ENCODE assay signal across 21 mouse cellular contexts in the genomic region with DNA sequence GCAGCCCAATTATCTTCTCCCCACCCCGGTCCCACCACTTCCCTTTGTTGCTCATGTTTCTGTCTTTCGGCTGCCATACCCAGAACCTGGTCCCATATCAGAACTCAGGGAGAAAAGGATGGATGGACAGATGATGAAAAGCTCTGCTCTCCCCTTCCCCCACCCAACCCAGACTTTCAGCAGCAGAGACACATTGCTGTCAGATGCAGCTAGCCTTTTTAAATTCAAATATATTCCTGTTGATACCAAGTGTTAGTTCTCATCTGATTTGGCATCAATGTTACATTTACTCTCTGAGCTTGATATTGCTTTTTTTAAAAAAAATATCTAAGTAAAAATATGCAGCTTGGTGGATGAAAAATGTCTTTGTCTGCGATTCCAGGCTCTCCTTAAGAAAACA.
DNase-seq lines count a peak whose midpoint lies in the region; ATAC-seq and TF ChIP-seq lines count a peak whose summit lies in the region.
"Had no signal": no experiment of that assay in that cellular context is flagged by ENCODE, and none has a peak within 500 bp of the region (broad histone marks: within the 10 kb centered on the region; RNA-seq: fewer than 3 reads in every experiment).

No protein-coding gene starts in this region.

- DNase-seq in forebrain, embryonic 11.5 days (ENCODE audit: low spot score): no peak
- DNase-seq in layer of hippocampus, adult 2 months (ENCODE audit: low spot score in 2 of 2): peak in 1 of 2 experiments; percentile 32
- no peak for DNase-seq in layer of hippocampus, adult 11-12 months (ENCODE audit: low spot score)
- no peak for DNase-seq in midbrain, embryonic 11.5 days (ENCODE audit: low spot score, missing footprints)
- no peak for DNase-seq in heart, embryonic 10.5 days (ENCODE audit: low spot score)
- DNase-seq: adrenal gland, postnatal 10 days; B cell, adult 2 months; cerebellum, adult 11-12 months; cerebellum, adult 9-10 months; cerebellum, postnatal 25 days; gastrocnemius, postnatal 14 days; heart, adult 2 months had no signal

- peaks cover 16% of the 10 kb centered on the region for H3K36me3 ChIP-seq in forebrain, embryonic 12.5 days (replicated peaks)
- peaks cover 2% of the 10 kb centered on the region; the same call in 1 of the 2 replicates for H3K36me3 ChIP-seq in forebrain, embryonic 11.5 days (ENCODE audit: control insufficient read depth, insufficient read depth, low read length)
- peaks cover 10% of the 10 kb centered on the region for H3K36me3 ChIP-seq in midbrain, embryonic 13.5 days
- H3K36me3 ChIP-seq in midbrain, embryonic 11.5 days (ENCODE audit: control insufficient read depth, insufficient read depth, low read length): peaks cover 6% of the 10 kb centered on the region; the same call in 1 of the 2 replicates
- peaks cover 6% of the 10 kb centered on the region; the same call in 1 of the 2 replicates for H3K36me3 ChIP-seq in midbrain, embryonic 16.5 days (ENCODE audit: control insufficient read depth, insufficient read depth, low read length)
- H3K36me3 ChIP-seq in heart, embryonic 10.5 days: no peaks in the 10 kb centered on the region; the same call in 1 of the 2 replicates
- H3K36me3 ChIP-seq: G1E; intestine, embryonic 15.5 days had no signal

- 93% methylated on average over 3 of the region's 3 CpGs for WGBS in forebrain, embryonic 12.5 days
- 94% methylated on average over 3 of the region's 3 CpGs for WGBS in forebrain, embryonic 11.5 days
- 92% methylated on average over 3 of the region's 3 CpGs for WGBS in midbrain, embryonic 13.5 days
- WGBS in midbrain, embryonic 11.5 days: 87% methylated on average over 3 of the region's 3 CpGs
- 96% methylated on average over 3 of the region's 3 CpGs for WGBS in midbrain, embryonic 16.5 days
- 87% methylated on average over 3 of the region's 3 CpGs for WGBS in heart, embryonic 10.5 days

- H3K4me1 ChIP-seq in forebrain, embryonic 12.5 days: peaks cover 13% of the 10 kb centered on the region
- H3K4me1 ChIP-seq in forebrain, embryonic 11.5 days (replicated peaks; ENCODE audit: control insufficient read depth, insufficient read depth, low read length): 0 out of 2 replicates have a peak, but pooled peaks cover 3% of the 10 kb centered on the region
- peaks cover 15% of the 10 kb centered on the region for H3K4me1 ChIP-seq in midbrain, embryonic 13.5 days (replicated peaks)
- no peaks in the 10 kb centered on the region for H3K4me1 ChIP-seq in midbrain, embryonic 11.5 days (ENCODE audit: control insufficient read depth, insufficient read depth, low read length)
- H3K4me1 ChIP-seq in midbrain, embryonic 16.5 days (ENCODE audit: control insufficient read depth, insufficient read depth, low read length): peaks cover 2% of the 10 kb centered on the region; the same call in 1 of the 2 replicates
- H3K4me1 ChIP-seq in heart, embryonic 10.5 days: peaks cover 5% of the 10 kb centered on the region; the same call in 1 of the 2 replicates
- H3K4me1 ChIP-seq: intestine, embryonic 15.5 days had no signal

- H3K4me3 ChIP-seq in forebrain, embryonic 12.5 days (replicated peaks): no peak overlapping the region
- no peak overlapping the region for H3K4me3 ChIP-seq in forebrain, embryonic 11.5 days (ENCODE audit: low read depth, low read length)
- no peak overlapping the region for H3K4me3 ChIP-seq in layer of hippocampus, adult 2 months
- no peak overlapping the region for H3K4me3 ChIP-seq in midbrain, embryonic 13.5 days (replicated peaks)
- no peak overlapping the region for H3K4me3 ChIP-seq in midbrain, embryonic 11.5 days (ENCODE audit: low read depth, low read length)
- no peak overlapping the region for H3K4me3 ChIP-seq in midbrain, embryonic 16.5 days (ENCODE audit: low read depth, low read length)
- H3K4me3 ChIP-seq in heart, embryonic 10.5 days: no peak overlapping the region
- H3K4me3 ChIP-seq: embryonic facial prominence, embryonic 13.5 days; heart, adult 2 months; heart, embryonic 12.5 days; hindbrain, embryonic 10.5 days; intestine, embryonic 15.5 days had no signal

- TF ChIP-seq CTCF in layer of hippocampus, adult 2 months (conservative IDR thresholded peaks at IDR 0.05): no peak

- no peaks in the 10 kb centered on the region for H3K9me3 ChIP-seq in forebrain, embryonic 12.5 days
- H3K9me3 ChIP-seq in forebrain, embryonic 11.5 days (ENCODE audit: control insufficient read depth, low read length): no peaks in the 10 kb centered on the region
- H3K9me3 ChIP-seq in midbrain, embryonic 13.5 days: no peaks in the 10 kb centered on the region
- H3K9me3 ChIP-seq in midbrain, embryonic 11.5 days (ENCODE audit: control insufficient read depth, low read length): no peaks in the 10 kb centered on the region
- no peaks in the 10 kb centered on the region for H3K9me3 ChIP-seq in midbrain, embryonic 16.5 days (replicated peaks; ENCODE audit: control insufficient read depth, low read length, poor library complexity, severe bottlenecking)
- H3K9me3 ChIP-seq in heart, embryonic 10.5 days: no peaks in the 10 kb centered on the region
- H3K9me3 ChIP-seq: embryonic facial prominence, embryonic 13.5 days; heart, embryonic 12.5 days; hindbrain, embryonic 10.5 days; intestine, embryonic 15.5 days had no signal

- no peak overlapping the region for H3K9ac ChIP-seq in forebrain, embryonic 12.5 days
- no peak overlapping the region for H3K9ac ChIP-seq in forebrain, embryonic 11.5 days (ENCODE audit: low read length)
- H3K9ac ChIP-seq in midbrain, embryonic 13.5 days (replicated peaks): no peak overlapping the region
- no peak overlapping the region for H3K9ac ChIP-seq in midbrain, embryonic 11.5 days (ENCODE audit: low read length)
- H3K9ac ChIP-seq in midbrain, embryonic 16.5 days (ENCODE audit: low read depth, low read length): peak overlapping the region; percentile 20; the same call in 1 of the 2 replicates
- H3K9ac ChIP-seq: heart, embryonic 12.5 days; intestine, embryonic 15.5 days had no signal

- no peak for ATAC-seq in forebrain, embryonic 12.5 days (ENCODE audit: low FRiP score)
- ATAC-seq in forebrain, embryonic 11.5 days (replicated peaks; ENCODE audit: low FRiP score): no peak
- ATAC-seq in midbrain, embryonic 13.5 days: 0 out of 2 replicates have a peak, but pooled peaks have one; percentile 4
- no peak for ATAC-seq in midbrain, embryonic 11.5 days (ENCODE audit: low FRiP score)
- ATAC-seq in midbrain, embryonic 16.5 days: no peak
- ATAC-seq: CD4-positive, CD25-positive, alpha-beta regulatory T cell, adult 4 months; intestine, embryonic 15.5 days had no signal

- H3K27ac ChIP-seq in forebrain, embryonic 12.5 days: peak overlapping the region; percentile 59; the same call in 1 of the 2 replicates
- no peak overlapping the region for H3K27ac ChIP-seq in forebrain, embryonic 11.5 days (ENCODE audit: low read depth, low read length)
- H3K27ac ChIP-seq in layer of hippocampus, adult 2 months: peak overlapping the region; percentile 49
- peak overlapping the region; percentile 51; the same call in 1 of the 2 replicates for H3K27ac ChIP-seq in midbrain, embryonic 13.5 days
- no peak overlapping the region for H3K27ac ChIP-seq in midbrain, embryonic 11.5 days (ENCODE audit: low read depth, low read length)
- no peak overlapping the region for H3K27ac ChIP-seq in midbrain, embryonic 16.5 days (ENCODE audit: low read length)
- H3K27ac ChIP-seq in heart, embryonic 10.5 days: no peak overlapping the region
- H3K27ac ChIP-seq: heart, adult 2 months; hindbrain, embryonic 10.5 days; intestine, embryonic 15.5 days had no signal

- no peak overlapping the region for H3K4me2 ChIP-seq in forebrain, embryonic 12.5 days
- H3K4me2 ChIP-seq in forebrain, embryonic 11.5 days (ENCODE audit: low read depth, low read length, severe bottlenecking): no peak overlapping the region
- no peak overlapping the region for H3K4me2 ChIP-seq in midbrain, embryonic 13.5 days (replicated peaks)
- no peak overlapping the region for H3K4me2 ChIP-seq in midbrain, embryonic 11.5 days
- no peak overlapping the region for H3K4me2 ChIP-seq in midbrain, embryonic 16.5 days (ENCODE audit: low read length)
- H3K4me2 ChIP-seq: embryonic facial prominence, embryonic 13.5 days; heart, embryonic 12.5 days; intestine, embryonic 15.5 days had no signal

- H3K27me3 ChIP-seq in forebrain, embryonic 12.5 days: no peaks in the 10 kb centered on the region
- H3K27me3 ChIP-seq in forebrain, embryonic 11.5 days (ENCODE audit: control insufficient read depth, insufficient read depth, low read length): no peaks in the 10 kb centered on the region
- no peaks in the 10 kb centered on the region for H3K27me3 ChIP-seq in midbrain, embryonic 13.5 days
- no peaks in the 10 kb centered on the region for H3K27me3 ChIP-seq in midbrain, embryonic 11.5 days (ENCODE audit: control insufficient read depth, insufficient read depth, low read length)
- no peaks in the 10 kb centered on the region for H3K27me3 ChIP-seq in midbrain, embryonic 16.5 days (ENCODE audit: control insufficient read depth, insufficient read depth, low read depth, low read length)
- H3K27me3 ChIP-seq in heart, embryonic 10.5 days (ENCODE audit: insufficient read depth, poor library complexity, severe bottlenecking): no peaks in the 10 kb centered on the region
- H3K27me3 ChIP-seq: embryonic facial prominence, embryonic 13.5 days; heart, embryonic 12.5 days; intestine, embryonic 15.5 days had no signal

Comparison
In these comparisons a context has a peak if more than half of its experiments do, and no peak if none do; other contexts are left out.
1. H3K27ac ChIP-seq: peak in forebrain, embryonic 12.5 days (single experiment), layer of hippocampus, adult 2 months (single experiment) and midbrain, embryonic 13.5 days (single experiment); none in forebrain, embryonic 11.5 days (single experiment), midbrain, embryonic 11.5 days (single experiment), midbrain, embryonic 16.5 days (single experiment) and heart, embryonic 10.5 days (single experiment).